Mouse (Mus musculus) lung, adult 18-20 months (tissue): ENCODE measurements around the gene Rab26.

Experiments
- DNase-seq, 2 experiments: peaks; one replicate each; pipeline ENCODE4 v3.0.0; 2022; ENCODE audit warnings: mixed read lengths in 2 of 2

Rab26 gene

DNA sequence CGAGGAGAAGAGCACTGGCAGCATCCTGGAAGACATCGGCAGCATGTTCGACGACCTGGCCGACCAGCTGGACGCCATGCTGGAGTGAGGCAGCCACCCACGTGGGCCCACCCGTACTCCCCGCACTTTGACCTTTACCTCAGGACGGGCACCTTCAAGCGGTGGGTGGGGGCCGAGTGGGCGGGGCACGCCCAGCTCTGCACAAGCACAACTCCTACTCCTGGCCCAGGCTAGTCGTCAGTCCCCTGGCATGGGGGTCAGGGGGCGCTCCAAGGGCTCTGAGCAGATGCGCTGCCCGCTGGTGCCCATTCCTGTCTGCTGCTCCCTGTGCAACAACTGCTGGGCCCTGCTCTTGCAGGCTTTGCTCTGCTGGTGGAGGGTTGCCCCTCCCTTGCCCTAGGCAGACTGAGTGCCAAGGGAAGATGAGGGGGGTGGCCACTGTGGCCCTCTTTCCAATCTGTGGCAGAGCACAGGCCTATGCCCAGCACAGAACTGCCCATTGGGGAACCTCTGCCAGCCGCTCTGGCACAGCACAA lies 26.8 kb downstream of the Rab26 start:
- DNase-seq, result no peak

DNA sequence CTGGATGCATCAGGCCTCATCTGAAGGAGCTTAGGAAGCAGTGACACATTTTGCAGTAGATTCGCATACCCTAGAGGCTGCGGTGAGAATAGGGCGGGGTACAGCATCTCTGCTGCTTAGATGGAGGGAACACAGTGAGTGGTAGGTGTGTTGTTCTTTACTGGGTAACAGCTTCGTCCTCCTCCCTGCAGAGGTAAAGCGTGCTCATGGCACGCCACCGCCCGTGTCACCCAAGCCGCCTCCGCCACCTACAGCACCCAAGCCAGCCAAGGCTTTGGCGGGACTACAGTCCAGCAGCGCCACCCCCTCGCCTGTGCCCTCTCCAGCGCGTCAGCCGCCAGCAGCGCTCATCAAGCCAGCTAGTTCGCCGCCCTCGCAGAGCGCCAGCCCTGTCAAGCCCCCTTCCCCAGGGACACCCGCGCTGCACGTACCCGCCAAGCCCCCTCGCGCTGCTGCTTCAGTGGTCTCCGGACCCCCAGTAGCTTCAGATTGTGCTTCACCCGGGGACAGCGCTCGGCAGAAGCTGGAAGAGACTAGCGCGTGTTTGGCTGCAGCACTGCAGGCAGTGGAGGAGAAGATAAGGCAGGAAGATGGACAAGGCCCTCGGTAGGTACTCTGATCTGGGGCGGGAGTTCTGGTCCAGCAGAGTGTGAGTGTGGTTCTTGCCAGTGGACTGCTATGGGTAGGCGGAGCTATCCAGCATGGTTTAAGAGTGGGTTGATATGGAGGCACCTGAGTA lies 27.5 kb downstream of the Rab26 start:
- DNase-seq, result no peak

DNA sequence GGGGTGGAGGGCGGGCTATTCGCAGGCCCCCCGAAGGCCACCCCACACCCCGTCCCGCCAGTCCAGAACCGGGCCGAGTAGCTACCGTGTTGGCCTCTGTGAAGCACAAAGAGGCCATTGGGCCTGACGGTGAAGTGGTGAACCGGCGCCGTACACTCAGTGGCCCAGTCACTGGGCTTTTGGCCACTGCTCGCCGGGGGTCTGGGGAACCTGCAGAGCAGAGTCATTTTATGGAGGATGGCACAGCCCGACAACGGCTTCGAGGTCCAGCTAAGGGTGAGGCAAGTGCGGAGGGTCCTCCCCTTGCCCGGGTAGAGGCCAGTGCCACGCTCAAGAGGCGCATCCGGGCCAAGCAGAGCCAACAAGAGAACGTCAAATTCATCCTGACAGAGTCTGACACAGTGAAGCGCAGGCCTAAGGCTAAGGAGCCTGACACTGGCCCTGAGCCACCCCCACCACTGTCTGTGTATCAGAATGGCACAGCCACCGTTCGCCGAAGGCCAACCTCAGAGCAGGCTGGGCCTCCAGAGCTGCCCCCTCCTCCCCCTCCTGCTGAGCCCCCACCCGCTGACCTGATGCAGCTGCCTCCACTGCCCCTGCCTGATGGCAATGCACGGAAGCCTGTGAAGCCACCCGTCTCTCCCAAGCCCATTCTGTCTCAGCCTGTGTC lies 28.6 kb downstream of the Rab26 start:
- no peak for DNase-seq

DNA sequence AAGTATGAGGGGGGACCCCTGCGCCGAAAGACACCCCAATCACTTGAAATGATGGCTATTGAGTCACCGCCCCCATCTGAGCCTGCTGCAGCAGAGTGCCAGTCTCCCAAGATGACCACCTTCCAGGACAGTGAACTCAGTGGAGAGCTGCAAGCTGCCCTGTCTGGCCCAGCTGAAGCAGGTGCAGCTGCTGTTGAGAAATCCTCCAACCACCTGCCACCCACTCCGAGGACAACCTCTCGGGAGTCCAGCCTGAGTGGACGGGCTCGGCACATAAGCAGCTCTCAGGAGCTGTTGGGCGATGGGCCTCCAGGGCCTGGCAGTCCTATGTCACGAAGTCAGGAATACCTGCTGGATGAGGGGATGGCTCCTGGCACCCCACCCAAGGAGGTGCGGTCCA lies 29.9 kb downstream of the Rab26 start:
- DNase-seq, result no peak

DNA sequence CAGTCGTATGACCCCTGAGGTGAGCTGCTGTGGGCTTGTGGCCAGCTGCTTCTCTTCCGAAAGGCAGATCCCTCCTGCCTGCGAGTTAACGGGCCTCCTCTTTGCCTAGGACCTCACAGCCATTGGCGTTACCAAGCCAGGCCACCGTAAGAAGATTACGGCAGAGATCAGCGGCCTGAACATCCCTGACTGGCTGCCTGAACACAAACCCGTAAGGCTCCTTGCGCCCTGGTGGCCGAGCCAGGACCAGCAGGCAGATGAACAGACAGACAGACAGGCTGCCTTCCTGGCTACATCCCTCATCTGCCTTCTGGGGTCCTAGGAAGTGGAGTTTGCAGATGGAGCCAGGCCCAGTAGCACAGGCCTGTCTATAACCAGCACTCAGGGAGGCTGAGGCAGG lies 31.8 kb downstream of the Rab26 start:
- no peak for DNase-seq

DNA sequence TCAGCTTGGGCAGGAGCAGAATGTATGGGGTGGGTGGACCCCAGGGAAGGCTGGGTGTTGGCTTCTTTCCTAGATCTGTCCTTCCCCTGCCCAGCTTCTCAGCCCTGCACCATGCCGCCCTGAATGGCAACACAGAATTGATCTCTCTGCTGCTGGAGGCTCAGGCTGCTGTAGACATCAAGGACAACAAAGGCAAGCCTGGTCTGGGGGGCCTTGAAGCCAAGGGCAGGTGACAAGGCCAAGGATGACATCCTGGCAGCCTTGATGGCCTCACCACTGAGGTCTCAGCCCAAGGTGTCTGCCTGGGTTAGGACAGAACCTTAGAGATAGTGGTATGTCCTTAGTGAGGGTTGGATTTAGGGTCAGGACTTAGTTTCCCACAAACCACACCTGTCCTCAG lies 38.0 kb downstream of the Rab26 start:
- DNase-seq, result no peak

DNA sequence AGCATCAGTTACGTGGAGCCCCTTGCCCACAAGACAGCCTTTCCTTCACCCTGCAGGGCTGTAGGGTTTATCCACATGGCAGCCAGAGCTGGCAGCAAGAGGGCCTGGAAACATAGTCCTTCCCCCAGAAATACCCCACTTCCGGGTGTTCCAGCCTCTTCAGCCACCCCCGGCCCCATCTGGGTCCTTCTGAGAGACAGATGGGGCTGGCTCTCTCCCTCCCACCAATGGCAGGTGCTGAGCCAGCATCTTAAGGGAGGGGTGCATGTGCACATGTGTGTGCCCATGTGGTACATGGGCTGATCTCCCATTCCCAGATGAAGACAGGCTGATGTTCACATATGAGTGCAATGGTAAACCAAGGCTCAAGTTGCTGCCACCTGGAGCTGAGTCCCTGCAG lies 38.6 kb downstream of the Rab26 start:
- no peak for DNase-seq

DNA sequence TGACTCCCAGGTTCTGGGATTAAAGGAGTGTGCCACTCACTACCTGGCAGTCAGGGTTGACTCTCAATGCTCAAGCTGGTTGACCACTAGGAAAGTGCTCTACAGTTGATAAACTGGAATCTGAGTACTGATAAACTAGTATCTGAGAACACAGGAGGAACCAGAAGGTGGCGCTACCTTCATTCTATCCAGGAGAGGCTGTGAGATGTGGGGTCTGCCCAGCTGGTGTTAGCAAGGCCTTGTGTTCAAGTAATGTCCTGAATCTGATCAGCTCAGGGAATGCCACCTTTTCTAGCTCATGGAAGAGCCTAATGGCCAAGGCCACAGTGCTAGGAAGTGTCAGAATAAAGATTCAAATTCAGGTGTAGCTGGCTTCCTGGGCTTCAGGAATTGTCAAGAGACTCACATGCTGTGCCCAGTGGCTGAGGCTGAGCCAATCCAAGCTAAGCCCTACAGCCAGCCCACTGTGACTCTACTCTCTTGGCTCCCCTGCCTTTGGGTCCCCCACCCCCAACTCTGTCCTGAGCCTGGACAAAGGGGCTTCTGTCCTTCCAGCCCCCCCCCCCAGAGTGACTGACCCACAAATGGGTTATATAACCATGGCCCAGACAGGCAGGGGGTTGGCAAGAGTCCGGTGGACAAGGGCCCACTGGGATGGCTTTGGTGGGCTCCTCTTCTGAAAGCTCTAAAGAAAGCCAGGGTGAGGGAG lies 39.2 kb downstream of the Rab26 start:
- DNase-seq, result peak in 1 of 2 experiments; percentile 58

DNA sequence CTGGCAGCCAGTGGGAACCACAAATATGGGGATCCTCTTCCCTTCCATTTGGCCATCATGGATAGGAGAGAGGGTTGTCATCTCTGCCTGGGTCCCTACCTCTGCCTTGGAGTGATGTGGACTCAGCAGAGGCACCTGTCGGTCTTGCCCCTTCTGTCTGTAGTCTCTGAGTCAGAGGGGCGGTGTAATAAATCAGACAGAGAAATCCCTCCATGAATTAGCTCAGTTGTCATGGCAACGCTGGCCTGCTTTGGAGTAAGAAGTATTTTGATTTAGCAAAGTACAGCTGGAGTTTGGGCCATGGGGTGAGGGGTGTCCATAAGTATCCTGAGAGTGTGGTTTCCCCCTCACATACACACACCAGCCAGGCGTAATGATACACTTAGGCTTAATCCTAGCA lies 43.6 kb downstream of the Rab26 start:
- DNase-seq, result no peak

DNA sequence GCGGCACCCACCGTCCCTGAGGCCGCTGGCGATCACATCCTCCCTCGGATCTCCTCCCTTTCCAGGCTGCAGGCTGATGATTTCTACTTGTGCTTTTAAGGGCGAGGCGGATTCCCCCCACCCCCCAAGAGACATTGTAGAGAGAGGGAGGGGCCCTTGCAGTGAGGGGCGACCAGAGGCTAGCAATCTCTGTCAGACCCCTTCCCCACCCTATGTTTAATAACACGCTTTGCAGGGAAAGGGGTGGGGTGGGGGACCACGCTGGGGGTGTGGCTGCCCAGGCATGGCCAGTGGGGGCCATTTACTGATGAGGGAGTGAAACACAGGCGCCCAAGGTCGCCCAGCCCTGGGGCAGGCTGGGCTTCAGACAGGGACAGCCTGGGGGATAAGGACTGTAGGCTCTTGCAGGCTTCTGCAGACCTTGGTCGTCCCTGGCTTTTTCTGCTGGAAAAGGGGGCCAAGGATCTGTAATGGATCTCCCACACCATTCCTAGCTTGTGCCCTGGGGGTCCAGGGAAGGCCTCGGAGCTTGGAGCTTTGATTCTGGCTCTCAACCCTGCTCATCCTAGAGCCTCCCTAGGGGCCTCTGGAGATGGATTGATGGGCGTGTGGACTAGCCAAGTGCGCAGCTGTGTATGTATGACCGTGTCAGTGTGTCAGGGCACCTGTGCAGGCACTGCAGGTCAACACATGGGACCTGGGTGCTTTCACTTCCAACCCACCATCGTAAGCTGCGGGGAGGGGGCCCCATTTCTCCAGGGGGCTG lies 44.6 kb downstream of the Rab26 start:
- no peak for DNase-seq

DNA sequence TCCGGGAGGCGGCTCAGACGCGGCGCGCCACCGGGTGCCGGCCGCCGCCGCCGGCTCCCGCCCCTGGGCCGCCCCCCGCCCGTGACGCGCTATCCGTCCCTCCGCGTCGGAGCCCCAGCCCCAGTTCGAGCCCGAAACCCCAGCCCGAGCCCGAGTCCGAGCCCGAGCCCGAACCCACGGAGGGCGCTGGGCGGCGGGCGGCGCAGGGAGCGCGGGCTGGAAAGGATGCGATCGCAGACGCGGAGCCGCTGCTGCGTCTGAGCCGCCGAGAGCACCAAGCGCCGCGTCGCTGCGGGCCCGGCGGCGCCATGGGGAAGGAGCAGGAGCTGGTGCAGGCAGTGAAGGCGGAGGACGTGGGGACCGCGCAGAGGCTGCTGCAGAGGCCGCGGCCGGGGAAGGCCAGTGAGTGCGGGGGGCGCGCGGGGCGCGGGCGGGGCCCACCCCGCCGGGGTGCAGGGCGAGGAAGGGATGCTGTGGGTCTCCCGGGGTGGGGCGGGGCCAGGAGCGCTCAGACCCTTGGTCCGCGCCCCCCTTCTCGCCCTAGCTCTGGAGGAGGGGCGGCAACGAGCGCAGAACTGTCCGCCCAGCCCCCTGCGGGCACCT lies 45.2 kb downstream of the Rab26 start:
- no peak for DNase-seq

DNA sequence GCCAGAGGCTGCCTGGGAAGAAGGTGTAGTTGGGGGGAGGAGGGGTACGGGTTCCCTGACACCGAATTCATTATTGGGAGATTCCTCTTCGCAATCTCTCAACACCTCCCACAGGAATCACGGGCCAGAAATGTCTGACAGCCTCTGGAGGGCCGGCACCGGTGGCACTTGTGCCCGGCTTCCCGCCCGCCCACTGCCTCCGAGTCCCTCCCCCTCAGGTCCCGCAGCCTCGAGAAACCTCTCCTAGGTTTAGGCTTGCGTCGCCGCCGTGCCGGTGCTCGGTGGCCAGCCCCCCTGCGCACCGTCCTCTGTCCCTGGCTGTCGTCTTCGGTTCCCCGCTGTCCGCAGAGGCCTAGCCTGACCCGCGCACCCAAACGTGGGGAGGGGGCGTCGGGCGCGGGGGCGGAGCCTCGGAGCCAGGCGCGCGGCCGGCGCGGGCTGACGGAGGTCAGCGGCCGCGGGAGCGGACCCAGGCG lies 45.8 kb downstream of the Rab26 start, which contains the start of gene Caskin1:
Gene Caskin1 (plus strand): TSS at position 416 of the 476 bp plus-strand sequence.
- peak in 1 of 2 experiments; percentile 39 for DNase-seq

DNA sequence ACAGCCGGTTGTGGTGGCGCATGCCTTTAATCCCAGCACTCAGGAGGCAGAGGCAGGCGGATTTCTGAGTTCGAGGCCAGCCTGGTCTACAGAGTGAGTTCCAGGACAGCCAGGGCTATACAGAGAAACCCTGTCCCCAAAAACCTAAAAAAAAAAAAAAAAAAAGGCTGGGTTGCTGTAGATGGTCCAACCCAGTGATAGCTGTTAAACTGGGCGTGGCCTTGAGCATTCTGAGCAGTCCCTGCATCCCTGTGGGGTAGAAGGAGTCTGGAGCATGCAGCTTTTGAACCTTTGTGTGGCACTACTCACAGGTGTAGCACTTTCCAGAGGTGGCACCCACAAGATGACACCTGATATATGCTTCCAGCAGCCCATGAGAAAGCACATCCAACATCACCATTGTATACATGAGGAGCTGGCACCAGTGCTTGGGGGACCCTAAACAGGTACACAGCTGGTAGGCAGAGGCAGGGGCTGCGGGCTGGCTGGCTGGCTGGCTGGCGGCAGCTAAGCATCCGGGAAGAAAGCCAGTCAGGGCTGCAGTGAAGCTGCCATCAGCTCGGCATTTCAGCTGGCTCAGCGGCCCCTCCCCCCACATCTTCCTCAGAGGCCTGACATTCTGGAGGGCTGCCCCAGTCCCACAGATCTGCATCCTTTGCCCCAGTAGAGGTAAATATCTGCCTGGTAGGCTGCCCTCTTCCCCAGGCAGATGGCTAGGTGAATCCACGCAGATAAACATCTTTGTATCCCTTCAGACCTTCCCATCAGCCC lies 48.7 kb downstream of the Rab26 start:
- no peak for DNase-seq

DNA sequence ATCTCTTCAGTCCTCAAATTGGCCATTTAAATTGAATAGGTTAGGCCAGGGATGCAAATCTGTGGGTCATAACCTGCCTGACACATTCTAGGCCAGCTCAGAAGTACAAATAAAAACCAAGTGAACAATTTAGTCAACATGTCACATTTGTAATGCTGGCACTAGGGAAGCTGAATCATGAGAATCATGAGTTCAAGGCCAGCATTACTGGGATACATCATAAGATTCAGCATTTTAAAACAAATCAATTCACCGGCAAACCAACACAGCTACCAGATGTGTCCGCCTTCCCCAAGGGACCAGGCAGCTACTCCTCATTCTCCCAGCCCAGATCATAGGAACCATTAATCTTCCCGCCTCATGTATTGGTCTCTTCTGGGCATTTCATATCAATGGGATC lies 50.5 kb downstream of the Rab26 start:
- DNase-seq, result no peak

DNA sequence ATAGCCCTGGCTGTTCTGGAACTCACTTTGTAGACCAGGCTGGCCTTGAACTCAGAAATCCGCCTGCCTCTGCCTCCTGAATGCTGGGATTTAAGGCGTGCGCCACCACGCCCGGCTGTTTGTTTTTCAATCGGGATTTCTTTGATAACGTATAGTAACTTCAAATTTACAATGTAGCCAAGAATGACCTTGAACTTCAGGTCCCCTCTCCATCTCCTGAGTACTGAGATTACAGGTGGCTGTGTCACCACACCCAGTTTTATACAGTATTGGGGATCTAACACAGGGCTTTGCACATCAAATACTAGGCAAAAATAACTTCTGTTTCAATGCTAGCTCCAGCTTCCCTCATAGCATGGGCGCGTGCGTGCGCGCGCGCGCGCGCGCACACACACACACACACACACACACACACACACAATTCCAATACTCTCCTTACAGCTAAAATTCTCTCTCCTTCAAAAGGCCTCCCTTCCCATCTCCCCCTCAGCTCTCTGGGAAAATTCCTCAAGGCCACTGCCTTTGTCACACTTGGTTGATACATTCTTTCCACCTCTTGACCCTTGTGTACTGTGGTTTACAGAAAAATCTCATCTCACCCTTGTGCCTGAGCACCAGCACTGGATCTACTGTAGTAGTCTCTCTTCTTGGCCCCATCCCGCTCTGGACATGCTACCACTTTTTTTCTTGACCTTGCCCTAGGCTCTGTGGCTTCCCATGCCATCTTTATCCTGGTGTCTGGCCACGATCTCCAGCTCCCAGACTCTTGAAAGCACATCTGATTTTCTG lies 52.8 kb downstream of the Rab26 start:
- DNase-seq, result no peak

DNA sequence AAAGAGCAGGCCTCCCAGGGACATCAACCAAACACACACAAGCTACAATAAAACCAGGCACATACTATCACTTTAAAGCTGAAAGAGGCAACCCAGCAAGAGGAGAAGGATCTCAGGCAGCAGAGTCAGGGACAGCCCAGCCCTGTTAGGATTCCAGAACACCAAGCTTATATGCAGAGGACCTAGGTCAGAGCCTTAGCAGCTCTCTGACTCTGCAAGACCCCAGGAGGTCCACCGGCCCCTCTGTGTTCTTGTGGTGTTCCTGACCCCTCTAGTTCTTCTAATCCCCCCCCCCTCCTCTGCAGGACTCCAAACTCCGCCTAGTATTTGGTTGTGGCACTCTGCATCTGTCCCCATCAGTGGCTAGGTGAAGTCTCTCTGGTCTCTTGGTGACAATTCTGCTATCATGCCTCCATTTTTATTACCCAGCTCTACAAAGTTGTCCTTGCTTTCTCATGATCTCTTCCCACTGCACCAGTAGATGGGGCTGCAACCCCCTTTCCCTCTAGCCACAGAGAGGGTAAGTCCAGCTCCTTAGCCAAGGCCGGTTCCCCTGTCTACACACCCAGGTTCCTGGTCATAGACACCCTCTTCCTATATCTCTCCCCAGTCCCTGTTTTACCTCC lies 53.7 kb downstream of the Rab26 start:
- DNase-seq, result no peak

DNA sequence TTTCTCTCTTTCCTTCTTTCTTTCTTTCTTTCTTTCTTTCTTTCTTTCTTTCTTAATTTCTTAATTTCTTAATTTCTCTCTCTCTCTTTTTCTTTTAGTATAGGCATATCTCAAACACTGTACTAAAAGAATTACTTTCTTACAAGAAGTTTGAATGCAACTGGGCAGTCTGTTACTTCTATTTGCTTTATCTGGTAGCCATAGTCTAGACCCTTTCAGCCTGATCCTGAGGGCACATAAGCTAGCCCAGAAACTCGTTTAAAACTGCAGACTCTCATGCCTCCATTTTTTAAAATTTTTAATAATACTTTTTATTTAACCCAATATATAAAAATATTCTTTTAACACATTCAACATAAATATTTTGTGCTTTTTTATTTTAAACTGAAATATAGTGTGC lies 54.6 kb downstream of the Rab26 start:
- DNase-seq, result no peak

DNA sequence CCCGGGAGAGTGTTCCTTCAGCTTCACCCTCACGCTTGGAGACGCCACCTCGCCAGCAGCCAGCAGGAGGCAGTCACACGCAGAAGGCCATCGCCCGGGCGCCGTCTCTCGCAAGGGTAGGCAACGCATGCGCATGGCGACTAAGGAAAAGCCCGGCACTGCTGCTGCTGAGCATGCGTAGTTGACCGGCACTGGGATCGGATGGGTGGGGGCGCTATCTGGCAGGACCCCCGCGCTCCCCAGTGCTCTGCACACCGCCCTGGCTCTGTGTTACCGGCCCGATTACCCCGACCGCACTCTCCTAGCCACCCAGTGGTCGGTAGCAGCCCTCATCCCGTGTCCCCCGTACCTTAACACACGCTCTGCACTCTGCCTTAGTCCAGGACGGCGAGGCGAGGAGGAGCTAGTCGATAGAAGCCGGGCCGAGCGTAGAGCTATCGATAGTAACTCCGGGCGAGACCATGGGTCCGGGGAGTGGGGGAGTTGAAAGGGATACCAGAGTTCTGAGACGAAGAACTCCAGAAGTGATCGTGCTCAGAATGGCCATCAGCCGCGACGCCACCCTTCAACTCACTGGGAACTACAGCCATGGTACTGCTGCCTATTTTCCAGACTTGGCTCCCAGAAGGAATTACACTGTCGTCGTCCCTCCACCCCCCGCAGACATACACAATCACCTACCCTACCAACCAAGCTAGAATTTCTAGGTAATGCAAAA lies 55.2 kb downstream of the Rab26 start, which contains the start of gene Mlst8:
Gene Mlst8 (minus strand): TSS at position 416 of the 718 bp plus-strand sequence.
- DNase-seq, result peak; percentile 95 to 97

DNA sequence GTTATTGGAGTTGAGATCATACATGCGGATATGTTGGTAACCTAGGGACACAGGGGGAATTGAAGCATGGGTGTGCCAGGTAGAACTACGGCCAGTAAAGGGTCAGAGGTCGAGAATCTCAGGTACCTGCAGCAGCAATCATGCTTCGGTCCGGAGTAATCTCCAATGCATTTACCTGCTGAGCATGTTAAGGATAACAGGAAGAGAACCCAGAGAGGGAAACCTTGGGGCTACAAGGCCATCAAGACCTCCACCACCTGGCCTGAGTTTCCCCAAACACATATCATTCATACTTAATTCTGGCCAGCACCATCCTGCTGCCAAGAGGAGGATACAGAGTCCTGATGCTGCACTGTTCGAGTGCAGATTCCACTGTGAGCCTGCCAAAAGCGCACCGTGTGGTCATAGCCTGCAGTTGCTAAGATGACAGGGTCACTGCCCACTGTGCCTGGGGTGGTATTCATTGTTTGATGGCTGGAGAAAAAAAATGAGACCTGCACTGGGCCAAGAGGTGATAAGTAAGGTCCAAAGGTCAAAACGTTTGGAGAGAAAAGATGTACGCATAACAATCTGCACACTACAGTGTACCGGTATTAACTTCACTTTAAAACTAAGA lies 55.9 kb downstream of the Rab26 start:
- DNase-seq, result no peak
